Mouse (Mus musculus) midbrain, embryonic 14.5 days (tissue): ENCODE measurements at regions not wholly inside any gene's neighbourhood (a gene's known extent, or its start where the extent isn't known, plus 50 kb on each side); places are given as distances from the start of the nearest gene placed in this dataset.
"Not testable (repeated sequence)": the region's sequence is repeated elsewhere in the genome, so short reads cannot be mapped to it uniquely, and the experiment has no call there.

Experiments used
- ATAC-seq: fragments of 200-750 bp; cut with Nextera tagmentation; 2 replicates; pipeline ENCODE4 v1.8.0; 2017; ENCODE audit warnings: moderate number of reproducible peaks, moderate library complexity; ENCODE audit not compliant: low FRiP score, low TSS enrichment
- DNase-seq: peaks from one replicate; pipeline ENCODE4 v3.0.0-alpha.2; 2015
- H3K27ac ChIP-seq: fragments of 300-500 bp; sonication (generic); replicated peaks from 2 replicates; pipeline ENCODE4 v1.5.1; 2014; ENCODE audit warnings: mild to moderate bottlenecking, low read depth, low read length, moderate library complexity
- H3K27me3 ChIP-seq: fragments of 300-500 bp; sonication (generic); 2 replicates; pipeline ENCODE4 v1.6.1; 2014; ENCODE audit warnings: low read length, control low read depth, mixed read lengths; ENCODE audit not compliant: control insufficient read depth, insufficient read depth
- H3K36me3 ChIP-seq: fragments of 300-500 bp; sonication (generic); 2 replicates; pipeline ENCODE4 v1.6.1; 2014; ENCODE audit warnings: low read length, control low read depth; ENCODE audit not compliant: control insufficient read depth, insufficient read depth
- H3K4me1 ChIP-seq: fragments of 300-500 bp; sonication (generic); 2 replicates; pipeline ENCODE4 v1.6.1; 2014; ENCODE audit warnings: mild to moderate bottlenecking, antibody characterized with exemption, low read length, control low read depth; ENCODE audit not compliant: control insufficient read depth, insufficient read depth
- H3K4me2 ChIP-seq: fragments of 300-500 bp; sonication (generic); 2 replicates; pipeline ENCODE4 v1.6.1; 2014; ENCODE audit warnings: mild to moderate bottlenecking, low read length, moderate library complexity
- H3K4me3 ChIP-seq: fragments of 300-500 bp; sonication (generic); replicated peaks from 2 replicates; pipeline ENCODE4 v1.5.1; 2014; ENCODE audit warnings: low read depth, low read length
- H3K9ac ChIP-seq: fragments of 300-500 bp; sonication (generic); replicated peaks from 2 replicates; pipeline ENCODE4 v1.6.1; 2014; ENCODE audit warnings: mild to moderate bottlenecking, low read length, moderate library complexity
- H3K9me3 ChIP-seq: fragments of 300-500 bp; sonication (generic); 2 replicates; pipeline ENCODE4 v1.6.1; 2016; ENCODE audit warnings: low read length, control low read depth, mixed read lengths; ENCODE audit not compliant: control insufficient read depth
- WGBS: fragments of 180-500 bp; shearing (Covaris S2); extraction: QIAGEN DNeasy Blood & Tissue Kit; methylation state at CpG from one replicate; pipeline ENCODE4 v1.1.7; 2014; 5-methylcytosine and 5-hydroxymethylcytosine counted together

DNA sequence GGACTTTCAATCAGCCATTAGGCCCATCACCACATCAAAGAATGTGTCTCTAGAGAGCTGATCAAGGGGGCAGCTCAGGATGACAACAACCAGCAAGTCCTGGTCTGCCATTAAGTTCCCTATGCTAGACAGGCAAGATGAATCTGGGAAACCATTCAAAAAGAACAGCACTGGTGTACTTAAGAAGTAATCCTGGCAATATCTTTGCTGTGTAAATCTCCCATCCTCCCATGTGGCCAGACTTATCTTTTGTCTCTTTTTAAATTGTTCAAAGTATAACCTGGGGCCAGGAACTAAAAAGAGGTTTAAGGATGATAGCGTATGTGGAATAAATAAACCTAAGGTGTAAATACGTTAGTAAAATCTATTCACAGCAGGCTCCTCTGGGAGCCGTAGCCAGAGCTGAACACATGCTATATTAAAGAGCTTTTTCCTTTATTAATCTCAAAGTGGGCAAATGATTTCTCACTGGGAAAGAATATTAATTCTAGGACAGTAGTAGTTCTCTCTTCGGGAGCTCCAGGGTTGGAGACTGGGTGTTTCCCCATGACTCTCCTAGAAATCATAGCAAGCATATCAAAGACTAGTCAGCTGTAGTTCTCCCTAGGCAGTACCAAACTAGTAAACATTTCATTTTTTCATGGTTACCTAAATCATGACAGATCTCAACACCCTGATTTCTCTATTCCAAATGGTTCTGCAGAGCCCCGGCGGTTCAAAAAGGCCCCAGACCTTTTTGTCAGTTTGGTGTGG, 216.8 kb upstream of the Zpld1 start:
- Histone ChIP-seq H3K27ac (peak overlapping the region; percentile 3; the same call in 1 of the 2 replicates), H3K36me3 (no peaks in the 10 kb centered on the region), H3K27me3 (no peaks in the 10 kb centered on the region), H3K9me3 (no peaks in the 10 kb centered on the region), H3K4me1 (peaks cover 11% of the 10 kb centered on the region; the same call in 1 of the 2 replicates), H3K9ac (peak overlapping the region; percentile 48; the same call in 1 of the 2 replicates), H3K4me3 (peak overlapping the region; percentile 28), H3K4me2 (peak overlapping the region; percentile 58)
- DNase-seq (peak; percentile 59), ATAC-seq (no peak; the same call in 1 of the 2 replicates)
- 39% methylated on average over 6 of the region's 6 CpGs for WGBS

DNA sequence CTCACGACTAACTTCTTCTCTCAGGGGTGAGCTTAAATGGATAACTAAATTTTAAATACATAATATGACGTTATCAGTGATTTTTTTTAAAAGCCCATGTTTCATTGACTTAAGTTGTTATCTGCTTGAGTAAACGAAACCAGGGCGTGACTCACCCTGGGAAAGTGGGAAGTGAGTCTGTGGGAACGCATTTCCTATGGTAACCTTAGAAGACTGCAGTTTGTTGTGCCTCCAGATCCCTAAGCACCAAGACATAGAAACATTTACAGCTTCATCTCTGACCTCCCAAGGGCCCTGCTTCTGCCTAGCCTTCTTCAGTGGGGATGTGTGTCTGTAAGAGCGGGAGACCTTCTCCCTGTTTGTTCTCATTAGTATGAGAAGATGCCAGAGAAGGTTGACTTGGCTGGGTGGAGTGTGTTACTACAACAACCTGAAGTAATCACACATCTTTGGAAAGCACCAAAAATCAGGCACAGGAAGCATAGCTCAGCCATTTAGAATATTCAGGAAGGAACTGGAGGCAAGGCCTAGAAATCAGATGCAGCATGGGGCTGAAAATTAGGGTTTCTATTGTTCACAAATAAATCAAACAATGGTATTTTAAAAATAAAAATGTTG, 207.1 kb upstream of the Zpld1 start:
- Histone ChIP-seq H3K9me3 (no peaks in the 10 kb centered on the region), H3K4me3 (no peak overlapping the region), H3K4me2 (no peak overlapping the region), H3K36me3 (no peaks in the 10 kb centered on the region), H3K9ac (no peak overlapping the region), H3K27ac (no peak overlapping the region), H3K27me3 (no peaks in the 10 kb centered on the region), H3K4me1 (no peaks in the 10 kb centered on the region)
- 88% methylated on average over 6 of the region's 6 CpGs for WGBS
- DNase-seq (no peak), ATAC-seq (no peak)

DNA sequence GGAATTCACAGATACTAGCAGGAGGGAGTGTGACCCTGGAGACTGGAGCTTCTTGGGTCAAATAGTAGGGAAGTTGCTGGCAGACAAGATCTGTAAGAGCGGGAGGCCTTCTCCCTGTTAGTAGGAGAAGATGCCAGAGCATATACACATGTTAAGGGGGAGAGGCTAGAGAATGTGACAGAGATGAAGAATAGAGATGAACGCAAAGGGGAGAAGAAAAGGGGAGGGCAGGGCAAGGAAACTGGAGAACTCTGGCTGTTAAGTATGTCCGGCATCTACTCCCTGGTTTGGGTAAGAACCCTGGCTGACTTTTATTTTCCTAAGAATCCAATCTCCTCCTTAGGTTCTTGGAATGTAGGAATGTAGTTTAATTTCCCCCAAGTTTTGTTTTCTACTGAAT, 206.5 kb upstream of the Zpld1 start:
- H3K9ac ChIP-seq, result no peak overlapping the region
- no peaks in the 10 kb centered on the region for H3K36me3 ChIP-seq
- H3K4me3 ChIP-seq, result no peak overlapping the region
- H3K27me3 ChIP-seq, result no peaks in the 10 kb centered on the region
- H3K27ac ChIP-seq, result no peak overlapping the region
- no peak for ATAC-seq
- no peak overlapping the region for H3K4me2 ChIP-seq
- no peaks in the 10 kb centered on the region for H3K9me3 ChIP-seq
- WGBS, result 95% methylated on average over 3 of the region's 3 CpGs
- no peak for DNase-seq
- H3K4me1 ChIP-seq, result no peaks in the 10 kb centered on the region

DNA sequence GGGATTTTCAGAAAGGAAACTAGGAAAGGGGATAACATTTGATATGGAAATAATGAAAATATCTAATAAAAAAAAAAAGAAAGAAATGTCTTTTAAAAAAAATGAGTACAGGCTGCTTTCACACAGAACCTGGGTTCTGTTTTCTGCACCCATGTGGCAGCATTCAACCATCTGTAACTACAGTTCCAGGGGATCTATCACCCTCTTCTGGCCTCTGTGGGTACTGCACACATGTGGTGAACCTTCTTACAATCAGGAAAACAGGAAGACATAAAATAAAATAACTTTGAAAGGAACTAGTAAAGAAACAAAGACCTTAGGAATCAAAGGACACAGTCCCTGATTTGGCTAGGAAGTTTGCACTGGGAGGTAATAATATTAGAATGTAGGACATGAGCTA, 205.5 kb upstream of the Zpld1 start:
- H3K9me3 ChIP-seq, result no peaks in the 10 kb centered on the region
- no peaks in the 10 kb centered on the region for H3K4me1 ChIP-seq
- H3K4me2 ChIP-seq, result no peak overlapping the region
- DNase-seq, result no peak
- H3K4me3 ChIP-seq, result no peak overlapping the region
- H3K36me3 ChIP-seq, result no peaks in the 10 kb centered on the region
- no peak overlapping the region for H3K9ac ChIP-seq
- no peak for ATAC-seq
- no peaks in the 10 kb centered on the region for H3K27me3 ChIP-seq
- no peak overlapping the region for H3K27ac ChIP-seq

DNA sequence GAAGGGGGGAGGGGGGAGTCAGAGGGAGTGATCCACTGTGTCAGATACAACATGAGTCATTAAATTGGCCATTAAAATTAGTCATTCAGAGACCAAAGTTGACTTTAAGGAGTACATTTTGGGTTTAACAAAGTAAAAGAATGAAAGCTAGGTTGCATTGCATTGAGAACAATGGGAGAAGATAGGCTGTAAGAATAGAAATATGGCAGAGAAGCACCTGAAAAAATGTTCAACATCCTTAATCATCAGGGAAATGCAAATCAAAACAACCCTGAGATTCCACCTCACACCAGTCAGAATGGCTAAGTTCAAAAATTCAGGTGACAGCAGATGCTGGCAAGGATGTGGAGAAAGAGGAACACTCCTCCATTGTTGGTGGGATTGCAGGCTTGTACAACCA, 202.0 kb upstream of the Zpld1 start:
- not testable (repeated sequence) for H3K27ac ChIP-seq, H3K4me3 ChIP-seq, H3K4me2 ChIP-seq, ATAC-seq, H3K36me3 ChIP-seq, H3K4me1 ChIP-seq, H3K9me3 ChIP-seq, H3K9ac ChIP-seq, H3K27me3 ChIP-seq, DNase-seq

DNA sequence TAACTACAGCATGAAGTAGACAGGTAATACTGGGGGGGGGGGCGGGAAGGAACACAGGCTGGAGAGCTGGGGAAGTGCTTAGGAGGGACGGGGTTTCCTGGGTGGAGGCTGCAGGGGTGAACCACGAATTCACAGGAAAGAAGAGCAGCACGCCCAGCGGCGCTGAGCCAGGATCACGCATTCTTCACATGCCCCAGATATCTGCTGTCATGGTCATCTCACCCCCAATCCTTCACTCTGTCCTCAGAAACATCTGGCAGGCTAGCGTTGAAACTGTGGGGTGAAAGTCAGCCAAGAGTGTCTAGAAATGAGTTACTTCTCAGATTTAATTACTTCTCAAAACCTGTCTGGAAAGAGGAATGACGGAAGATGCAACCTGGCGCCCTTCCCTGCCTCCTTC, 197.3 kb upstream of the Zpld1 start:
- no peak for ATAC-seq
- Histone ChIP-seq H3K4me1 (no peaks in the 10 kb centered on the region), H3K36me3 (no peaks in the 10 kb centered on the region), H3K9me3 (no peaks in the 10 kb centered on the region; the same call in 1 of the 2 replicates), H3K4me3 (no peak overlapping the region), H3K27ac (no peak overlapping the region), H3K9ac (no peak overlapping the region), H3K27me3 (no peaks in the 10 kb centered on the region), H3K4me2 (no peak overlapping the region)
- 90% methylated on average over 10 of the region's 10 CpGs for WGBS
- DNase-seq, result no peak

DNA sequence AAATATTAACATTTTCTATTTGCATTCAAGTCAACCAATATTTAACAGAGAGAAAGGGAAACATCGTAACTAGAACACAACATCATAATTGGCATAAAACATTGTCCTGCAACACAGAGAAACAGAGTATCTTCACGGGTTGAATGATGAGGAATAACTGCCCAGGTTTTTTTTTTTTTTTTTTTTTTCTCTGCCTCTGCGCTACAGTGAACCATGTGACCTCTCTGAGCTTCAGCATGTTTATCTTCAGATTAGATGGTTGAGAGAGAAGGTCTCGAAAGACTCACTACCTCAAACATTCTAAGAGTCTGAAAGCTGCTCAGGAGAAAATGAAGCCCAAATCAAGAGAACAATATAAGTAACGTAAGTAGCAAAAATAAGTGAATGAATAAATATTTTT, 196.4 kb upstream of the Zpld1 start:
- Histone ChIP-seq H3K4me2 (no peak overlapping the region), H3K4me3 (no peak overlapping the region), H3K9ac (no peak overlapping the region), H3K36me3 (no peaks in the 10 kb centered on the region), H3K27me3 (no peaks in the 10 kb centered on the region), H3K9me3 (no peaks in the 10 kb centered on the region; the same call in 1 of the 2 replicates), H3K27ac (no peak overlapping the region), H3K4me1 (no peaks in the 10 kb centered on the region)
- ATAC-seq (no peak), DNase-seq (no peak)
- 88% methylated on average over 5 of the region's 5 CpGs for whole genome bisulfite sequencing

DNA sequence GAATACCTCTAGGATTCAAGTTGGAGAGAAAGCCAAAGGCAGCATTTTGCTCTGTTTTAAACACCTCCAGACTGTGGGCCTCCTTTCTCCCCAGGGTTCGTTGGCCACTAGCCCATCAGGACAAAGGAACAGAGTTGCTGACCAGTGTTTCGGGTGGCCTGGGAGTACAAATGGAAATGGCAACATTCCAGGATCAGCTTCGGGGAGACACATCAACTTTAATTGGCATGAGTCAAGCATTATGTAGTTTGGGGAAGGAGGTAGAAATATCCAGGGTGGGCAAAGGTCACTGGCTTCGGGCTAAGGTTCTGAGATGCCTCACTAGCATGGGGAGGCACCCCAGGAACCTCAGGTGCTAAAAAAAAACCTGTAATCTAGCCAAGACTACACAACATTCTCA, 194.3 kb upstream of the Zpld1 start:
- 87% methylated on average over 4 of the region's 4 CpGs for WGBS
- no peaks in the 10 kb centered on the region for H3K4me1 ChIP-seq
- no peak overlapping the region for H3K9ac ChIP-seq
- no peak overlapping the region for H3K27ac ChIP-seq
- H3K27me3 ChIP-seq, result no peaks in the 10 kb centered on the region
- DNase-seq (no peak), ATAC-seq (no peak)
- H3K9me3 ChIP-seq, result no peaks in the 10 kb centered on the region; the same call in 1 of the 2 replicates
- no peak overlapping the region for H3K4me2 ChIP-seq
- no peaks in the 10 kb centered on the region for H3K36me3 ChIP-seq
- H3K4me3 ChIP-seq, result no peak overlapping the region

DNA sequence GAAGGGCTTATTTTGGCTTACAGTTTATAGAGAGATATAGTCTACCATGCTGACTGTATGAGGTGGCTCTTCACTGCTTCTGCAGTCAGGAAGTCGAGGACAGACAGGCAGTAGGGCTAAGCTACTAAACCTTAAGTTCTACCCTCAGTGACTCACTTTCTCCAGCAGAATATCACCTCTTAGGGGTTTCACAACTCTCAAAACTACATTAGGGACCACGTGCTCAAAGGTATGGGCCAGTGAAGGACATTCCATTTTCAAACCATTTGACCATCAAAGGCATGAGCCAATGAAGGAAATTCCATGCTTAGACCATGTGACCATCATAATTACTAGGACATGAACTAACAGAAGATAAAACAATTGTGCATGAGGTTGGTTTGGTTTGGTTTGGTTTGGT, 186.6 kb upstream of the Zpld1 start:
- Histone ChIP-seq H3K36me3 (no peaks in the 10 kb centered on the region), H3K9me3 (no peaks in the 10 kb centered on the region), H3K9ac (no peak overlapping the region), H3K27me3 (no peaks in the 10 kb centered on the region), H3K4me3 (no peak overlapping the region), H3K4me1 (no peaks in the 10 kb centered on the region), H3K4me2 (no peak overlapping the region), H3K27ac (no peak overlapping the region)
- ATAC-seq, result no peak
- DNase-seq, result no peak
- WGBS, result 81% methylated on average over 2 of the region's 2 CpGs
